In the genomic region with DNA sequence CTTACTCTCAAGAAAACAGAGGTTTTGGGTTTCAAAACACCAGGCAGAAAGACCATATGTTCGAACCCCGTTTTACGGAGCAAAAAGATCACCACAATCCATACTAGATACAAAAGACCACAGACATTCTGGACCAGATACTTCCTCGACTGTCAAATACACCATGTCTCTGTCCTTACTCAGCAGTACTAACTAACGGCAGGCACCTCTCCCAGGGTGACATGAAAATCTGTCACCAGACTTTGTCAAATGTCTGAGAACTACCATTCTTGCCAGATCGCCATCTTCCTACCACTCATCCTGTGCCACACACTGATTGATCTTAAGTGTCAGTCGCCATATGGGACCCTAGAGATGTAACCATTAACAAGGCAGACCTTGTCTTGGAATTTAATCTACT, we compare ENCODE assay signal across 7 mouse cellular contexts. TPM values are rescaled to one million over a fixed set of nuclear protein-coding genes. Genes with fewer than 3 reads are reported as not detected.
A peak's percentile ranks its signal among the peaks of the same experiment; 100 is the strongest.
DNase-seq lines count a peak whose midpoint lies in the region; ATAC-seq and TF ChIP-seq lines count a peak whose summit lies in the region.

No protein-coding gene starts in this region.

- TF ChIP-seq EP300 in liver, embryonic 14.5 days (IDR thresholded peaks at IDR 0.05; ENCODE audit: low read depth), result no peak

- ATAC-seq in forebrain, embryonic 11.5 days (replicated peaks; ENCODE audit: low FRiP score), result no peak
- no peak for ATAC-seq in liver, embryonic 14.5 days (ENCODE audit: insufficient read depth)
- no peak for ATAC-seq in activated CD4-positive, CD25-positive, alpha-beta regulatory T cell, adult 4 months

- H3K4me2 ChIP-seq in forebrain, embryonic 11.5 days (ENCODE audit: low read depth, low read length, severe bottlenecking), result peak overlapping the region; percentile 74
- peak overlapping the region; percentile 90 for H3K4me2 ChIP-seq in liver, embryonic 14.5 days (ENCODE audit: low read depth)

- no peak overlapping the region for H3K27ac ChIP-seq in forebrain, embryonic 11.5 days (ENCODE audit: low read depth, low read length)
- H3K27ac ChIP-seq in liver, embryonic 14.5 days, result peak overlapping the region; percentile 89

- 4% methylated on average over 7 of the region's 7 CpGs for WGBS in forebrain, embryonic 11.5 days
- WGBS in liver, embryonic 14.5 days (ENCODE audit: insufficient replicate concordance), result 0% methylated on average over 7 of the region's 7 CpGs

- 0 out of 2 replicates have a peak, but pooled peaks cover 8% of the 10 kb centered on the region for H3K4me1 ChIP-seq in forebrain, embryonic 11.5 days (replicated peaks; ENCODE audit: control insufficient read depth, insufficient read depth, low read length)
- H3K4me1 ChIP-seq in liver, embryonic 14.5 days (replicated peaks; ENCODE audit: control insufficient read depth in 2 of 2, insufficient read depth in 2 of 2, low read length in 1 of 2), result peaks cover 25 to 32% of the 10 kb centered on the region in 2 experiments

- H3K36me3 ChIP-seq in forebrain, embryonic 11.5 days (ENCODE audit: control insufficient read depth, insufficient read depth, low read length), result no peaks in the 10 kb centered on the region; the same call in 1 of the 2 replicates
- H3K36me3 ChIP-seq in liver, embryonic 14.5 days (replicated peaks; ENCODE audit: control insufficient read depth, insufficient read depth, low read depth), result peaks cover 40% of the 10 kb centered on the region

- DNase-seq in thymus, postnatal 0 days (ENCODE audit: low spot score), result peak; percentile 24
- no peak for DNase-seq in thymus, postnatal 14 days
- no peak for DNase-seq in forebrain, embryonic 11.5 days (ENCODE audit: low spot score)
- no peak for DNase-seq in liver, embryonic 14.5 days (ENCODE audit: low read depth in 3 of 3, low spot score in 3 of 3)
- DNase-seq in natural killer cell, adult 2 months (ENCODE audit: low spot score in 2 of 2), result no peak
- DNase-seq in kidney, postnatal 25 days, result no peak

- H3K4me3 ChIP-seq in forebrain, embryonic 11.5 days (ENCODE audit: low read depth, low read length), result peak overlapping the region; percentile 94
- H3K4me3 ChIP-seq in liver, embryonic 14.5 days (ENCODE audit: insufficient read depth in 1 of 2, low read depth in 2 of 2, low read length in 2 of 2), result peak overlapping the region; percentile 89 to 98

- H3K27me3 ChIP-seq in forebrain, embryonic 11.5 days (ENCODE audit: control insufficient read depth, insufficient read depth, low read length), result no peaks in the 10 kb centered on the region
- no peaks in the 10 kb centered on the region for H3K27me3 ChIP-seq in liver, embryonic 14.5 days (ENCODE audit: control insufficient read depth, insufficient read depth, low read length)

- H3K9ac ChIP-seq in forebrain, embryonic 11.5 days (ENCODE audit: low read length), result peak overlapping the region; percentile 98
- H3K9ac ChIP-seq in liver, embryonic 14.5 days (replicated peaks), result peak overlapping the region; percentile 100

- no peaks in the 10 kb centered on the region for H3K9me3 ChIP-seq in forebrain, embryonic 11.5 days (ENCODE audit: control insufficient read depth, low read length)
- no peaks in the 10 kb centered on the region for H3K9me3 ChIP-seq in liver, embryonic 14.5 days (ENCODE audit: control insufficient read depth, low read length)

- no peak for TF ChIP-seq CTCF in liver, embryonic 14.5 days (IDR thresholded peaks at IDR 0.05; ENCODE audit: low read depth)

RNA-seq across cellular contexts. Expression of a gene that starts 1.0 kb away (rescaled TPM):
- 47.6 and 52.3 TPM in 2 replicates for polyA plus RNA-seq in thymus, postnatal 0 days (2015; fragmentation: Nextera tagmentation; extraction: Ambion mirVana)
- polyA plus RNA-seq in forebrain, embryonic 11.5 days (2014; fragmentation: Nextera tagmentation; extraction: Ambion mirVana), result 66.7 and 76.5 TPM in 2 replicates
- 48.0 and 97.2 TPM in 2 replicates for polyA plus RNA-seq in liver, embryonic 14.5 days (2012; rRNA removed)
- 118 and 129 TPM in 2 replicates for polyA plus RNA-seq in liver, embryonic 14.5 days (2014; fragmentation: Nextera tagmentation; extraction: Ambion mirVana)
- 10 to 100 TPM; 23.3 to 30.0 TPM for polyA plus RNA-seq in activated CD4-positive, CD25-positive, alpha-beta regulatory T cell, adult 4 months (2017; shearing (Covaris generic))
